Mouse (Mus musculus) MEL (cell line): Measurements from ENCODE around the gene Frmd4a. TPM values are rescaled to one million over a fixed set of nuclear protein-coding genes. Genes with fewer than 3 reads are reported as not detected.

Experiments
- DNase-seq: peaks from one replicate; pipeline ENCODE4 v3.0.0; 2011; ENCODE audit warnings: low read depth, low spot score
- H3K27ac ChIP-seq: 2 replicates; pipeline ENCODE4 v1.5.1; 2012; ENCODE audit warnings: low read depth, mild to moderate bottlenecking, control low read depth, low read length, moderate library complexity; ENCODE audit not compliant: control insufficient read depth
- H3K27me3 ChIP-seq, 2 experiments: fragments of 150-350 bp in 1 of 2; sonication (generic) in 1 of 2; 2 replicates each; pipeline ENCODE4 v1.6.1; 2012; ENCODE audit warnings: low read length in 2 of 2, mild to moderate bottlenecking in 2 of 2, improper control_type of control experiment in 1 of 2, moderate library complexity in 1 of 2; ENCODE audit not compliant: insufficient read depth in 2 of 2, control insufficient read depth in 1 of 2
- H3K36me3 ChIP-seq, 2 experiments: 2 replicates each; pipeline ENCODE4 v1.6.1; 2012 to 2014; ENCODE audit warnings: low read length in 2 of 2, improper control_type of control experiment in 1 of 2, inconsistent platforms in 1 of 2, mild to moderate bottlenecking in 1 of 2; ENCODE audit not compliant: insufficient read depth in 2 of 2, control insufficient read depth in 1 of 2
- H3K4me1 ChIP-seq, 2 experiments: fragments of 150-350 bp in 1 of 2; sonication (generic) in 1 of 2; 2 replicates each; pipeline ENCODE4 v1.6.1; 2012; ENCODE audit warnings: low read length in 2 of 2, improper control_type of control experiment in 1 of 2, mild to moderate bottlenecking in 1 of 2; ENCODE audit not compliant: insufficient read depth in 2 of 2, control insufficient read depth in 1 of 2
- H3K4me3 ChIP-seq, 2 experiments: fragments of 150-350 bp in 1 of 2; sonication (generic) in 1 of 2; 2 replicates each; pipeline ENCODE4 v1.5.1; 2012; ENCODE audit warnings: low read depth in 2 of 2, low read length in 2 of 2, mild to moderate bottlenecking in 2 of 2, moderate library complexity in 2 of 2, control low read depth in 1 of 2, improper control_type of control experiment in 1 of 2; ENCODE audit not compliant: control insufficient read depth in 1 of 2, insufficient read depth in 1 of 2
- H3K79me2 ChIP-seq: 2 replicates; pipeline ENCODE4 v1.6.1; 2012; ENCODE audit warnings: mild to moderate bottlenecking, low read length, moderate library complexity; ENCODE audit not compliant: control insufficient read depth, poor library complexity, insufficient read depth
- H3K9ac ChIP-seq: 2 replicates; pipeline ENCODE4 v1.6.1; 2012; ENCODE audit warnings: low read depth, mild to moderate bottlenecking, control low read depth, low read length, moderate library complexity; ENCODE audit not compliant: control insufficient read depth, poor library complexity, severe bottlenecking
- H3K9me3 ChIP-seq: fragments of 150-350 bp; sonication (generic); replicated peaks from 2 replicates; pipeline ENCODE4 v1.6.1; 2012; ENCODE audit warnings: mild to moderate bottlenecking, low read length, improper control_type of control experiment, moderate library complexity; ENCODE audit not compliant: insufficient read depth
- CHD2 ChIP-seq: IDR thresholded peaks from 2 replicates; pipeline ENCODE4 v1.6.1; 2011; ENCODE audit warnings: low read length, improper control_type of control experiment
- CTCF ChIP-seq, 3 experiments: IDR thresholded peaks in 2 of 3; conservative IDR thresholded peaks in 1 of 3; 2 replicates each; pipeline ENCODE4 v1.5.1; 2011 to 2012; ENCODE audit warnings: low read length in 3 of 3, low read depth in 2 of 3, mild to moderate bottlenecking in 2 of 3, improper control_type of control experiment in 1 of 3, inconsistent platforms in 1 of 3, mixed read lengths in 1 of 3, moderate library complexity in 1 of 3; ENCODE audit not compliant: control insufficient read depth in 1 of 3, insufficient read depth in 1 of 3, poor library complexity in 1 of 3, severe bottlenecking in 1 of 3
- E2F4 ChIP-seq: IDR thresholded peaks from 2 replicates; pipeline ENCODE4 v1.6.1; 2011; ENCODE audit warnings: low read depth, low read length, improper control_type of control experiment, borderline replicate concordance
- ELF1 ChIP-seq: IDR thresholded peaks from 2 replicates; pipeline ENCODE4 v1.6.1; 2014; ENCODE audit warnings: low read depth, mild to moderate bottlenecking, inconsistent platforms, low read length, improper control_type of control experiment, moderate library complexity
- ETS1 ChIP-seq: IDR thresholded peaks from 2 replicates; pipeline ENCODE4 v1.6.1; 2012; ENCODE audit warnings: low read depth, mild to moderate bottlenecking, inconsistent platforms, low read length, improper control_type of control experiment, moderate library complexity
- HCFC1 ChIP-seq: IDR thresholded peaks from 2 replicates; pipeline ENCODE4 v1.6.1; 2012; ENCODE audit warnings: low read depth, mild to moderate bottlenecking, inconsistent platforms, low read length, improper control_type of control experiment, moderate library complexity
- JUND ChIP-seq: IDR thresholded peaks from 2 replicates; pipeline ENCODE4 v1.6.1; 2011; ENCODE audit warnings: low read depth, mild to moderate bottlenecking, improper control_type of control experiment, low read length
- KAT2A ChIP-seq: conservative IDR thresholded peaks from 2 replicates; pipeline ENCODE4 v1.6.1; 2012; ENCODE audit warnings: low read depth, low read length, improper control_type of control experiment, inconsistent platforms
- MAFK ChIP-seq: IDR thresholded peaks from 2 replicates; pipeline ENCODE4 v1.6.1; 2011; ENCODE audit warnings: low read depth, mild to moderate bottlenecking, low read length, improper control_type of control experiment, borderline replicate concordance
- MAX ChIP-seq: IDR thresholded peaks from 2 replicates; pipeline ENCODE4 v1.6.1; 2011; ENCODE audit warnings: low read length, improper control_type of control experiment
- MYB ChIP-seq: IDR thresholded peaks from 2 replicates; pipeline ENCODE4 v1.6.1; 2011; ENCODE audit warnings: mild to moderate bottlenecking, low read depth, low read length, improper control_type of control experiment
- MYC ChIP-seq: IDR thresholded peaks from 2 replicates; pipeline ENCODE4 v1.6.1; 2011; ENCODE audit warnings: low read depth, mild to moderate bottlenecking, low read length, improper control_type of control experiment, moderate library complexity
- NELFE ChIP-seq: IDR thresholded peaks from 2 replicates; pipeline ENCODE4 v1.6.1; 2011; ENCODE audit warnings: low read depth, low read length, improper control_type of control experiment
- POLR2A ChIP-seq, 2 experiments: IDR thresholded peaks; 2 replicates each; pipeline ENCODE4 v1.6.1; 2011 to 2012; ENCODE audit warnings: low read length in 2 of 2, mild to moderate bottlenecking in 2 of 2, control low read depth in 1 of 2, improper control_type of control experiment in 1 of 2, low read depth in 1 of 2, moderate library complexity in 1 of 2; ENCODE audit not compliant: control insufficient read depth in 1 of 2, insufficient read depth in 1 of 2, poor library complexity in 1 of 2
- POLR2AphosphoS2 ChIP-seq: IDR thresholded peaks from 2 replicates; pipeline ENCODE4 v1.6.1; 2011; ENCODE audit warnings: low read length, improper control_type of control experiment
- TAL1 ChIP-seq: IDR thresholded peaks from 2 replicates; pipeline ENCODE4 v1.6.1; 2012; ENCODE audit warnings: mild to moderate bottlenecking, inconsistent platforms, low read length, moderate library complexity, mixed read lengths
- TBP ChIP-seq: IDR thresholded peaks from 2 replicates; pipeline ENCODE4 v1.8.0; 2011; ENCODE audit warnings: low read depth, low read length, improper control_type of control experiment
- UBTF ChIP-seq: IDR thresholded peaks from 2 replicates; pipeline ENCODE4 v1.6.1; 2012; ENCODE audit warnings: low read depth, mild to moderate bottlenecking, inconsistent platforms, low read length, improper control_type of control experiment, moderate library complexity, borderline replicate concordance; ENCODE audit not compliant: insufficient read depth
- USF1 ChIP-seq: IDR thresholded peaks from 2 replicates; pipeline ENCODE4 v1.6.1; 2014; ENCODE audit warnings: low read depth, mild to moderate bottlenecking, inconsistent platforms, low read length, improper control_type of control experiment, moderate library complexity
- USF2 ChIP-seq, 2 experiments: IDR thresholded peaks; 2 replicates each; pipeline ENCODE4 v1.6.1; 2011 to 2012; ENCODE audit warnings: improper control_type of control experiment in 2 of 2, low read length in 2 of 2, borderline replicate concordance in 1 of 2, inconsistent platforms in 1 of 2, low read depth in 1 of 2, mild to moderate bottlenecking in 1 of 2; ENCODE audit not compliant: insufficient read depth in 1 of 2
- ZC3H11A ChIP-seq: IDR thresholded peaks from 2 replicates; pipeline ENCODE4 v1.6.1; 2012; ENCODE audit warnings: low read depth, mild to moderate bottlenecking, inconsistent platforms, low read length, improper control_type of control experiment
- ZKSCAN1 ChIP-seq: IDR thresholded peaks from 2 replicates; pipeline ENCODE4 v1.6.1; 2012; ENCODE audit warnings: low read depth, mild to moderate bottlenecking, inconsistent platforms, low read length, improper control_type of control experiment, moderate library complexity
- ZNF384 ChIP-seq: IDR thresholded peaks from 2 replicates; pipeline ENCODE4 v1.6.1; 2012; ENCODE audit warnings: low read depth, mild to moderate bottlenecking, inconsistent platforms, low read length, improper control_type of control experiment
- polyA plus RNA-seq, 2 experiments: library from polyadenylated mRNA; stranded (reverse) in 1 of 2; unstranded in 1 of 2; fragments of >175 nt in 1 of 2; fragments of >200 nt in 1 of 2; gene quantifications; 2 replicates each; pipeline versions ENCODE4 v1.2.1 to v1.2.4; 2012; ENCODE audit warnings: low replicate concordance in 2 of 2, low read depth in 1 of 2; ENCODE audit not compliant: insufficient read length in 2 of 2, insufficient read depth in 1 of 2, missing spikeins in 1 of 2
- total RNA-seq: library from RNA; depleted of rRNA; stranded (reverse); fragments of 300-350 nt; gene quantifications from 2 replicates; pipeline ENCODE4 v1.2.3, GENCODE M21; 2012

Frmd4a gene
- total and polyA plus RNA-seq, 3 experiments: 6.4 to 14.4 TPM; not detected in 1

DNA sequence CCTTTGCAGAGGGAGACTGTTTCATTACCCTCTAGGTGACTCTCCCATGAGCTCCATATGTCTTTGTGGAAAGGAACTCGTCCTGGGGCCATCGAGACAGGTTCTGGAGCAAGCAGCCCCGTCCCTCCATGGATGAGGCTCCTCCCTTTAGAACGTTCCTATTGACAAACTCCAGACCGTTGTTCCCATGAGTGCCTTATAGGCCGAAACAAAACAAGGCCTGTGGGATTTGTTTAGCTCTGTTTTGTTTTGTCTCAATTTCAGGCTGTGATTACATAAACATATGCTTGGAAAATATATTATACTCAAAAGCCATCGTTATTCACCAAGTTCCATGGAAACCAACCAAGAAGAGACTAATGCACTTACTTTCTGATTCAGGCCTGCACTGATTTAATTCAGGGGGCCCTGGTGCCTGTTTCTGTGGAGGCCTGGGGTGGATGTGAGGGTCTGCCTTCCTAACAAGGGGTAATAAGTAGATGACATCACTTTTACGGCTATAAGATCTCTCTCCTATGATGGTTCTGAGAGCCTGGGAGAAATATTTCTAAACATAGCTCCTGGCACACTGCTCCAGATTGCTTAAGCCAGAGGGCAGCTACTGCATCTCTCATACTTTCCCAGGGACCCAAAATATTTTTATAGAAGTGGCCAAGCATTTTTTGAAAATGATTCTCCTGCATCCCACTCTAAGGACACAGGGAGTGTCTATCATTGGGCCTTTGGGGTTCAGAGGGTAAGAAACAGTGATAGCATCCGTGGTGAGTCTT is 308.9 kb downstream of the Frmd4a start (continued):
- TF ChIP-seq MYB (no peak), TAL1 (no peak), CHD2 (no peak)

DNA sequence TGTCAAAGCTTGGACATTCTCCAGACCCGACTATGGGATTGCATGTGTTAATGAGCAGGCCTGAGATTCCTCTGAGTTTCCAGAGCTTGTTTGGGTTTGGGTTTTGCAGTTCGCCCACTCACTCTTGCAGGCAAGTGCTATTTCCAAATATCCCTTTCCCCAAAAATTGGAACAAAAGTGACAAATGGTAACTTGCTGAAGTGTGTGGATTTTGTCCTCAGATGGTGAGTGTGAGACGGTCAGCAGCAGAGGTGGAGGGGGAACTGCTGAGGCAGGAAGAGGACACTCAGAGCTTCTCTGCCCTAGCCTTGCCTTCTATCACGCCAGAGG is 309.5 kb downstream of the Frmd4a start:
- Histone ChIP-seq H3K4me1 (no peaks in the 10 kb centered on the region), H3K27ac (no peak overlapping the region), H3K36me3 (no peaks in the 10 kb centered on the region), H3K79me2 (no peaks in the 10 kb centered on the region), H3K9ac (no peak overlapping the region), H3K9me3 (no peaks in the 10 kb centered on the region), H3K4me3 (no peak overlapping the region), H3K27me3 (peaks cover 0 to 1% of the 10 kb centered on the region in 2 experiments; a peak in 2 of 4 replicates)
- no peak for TF ChIP-seq MAX
- TF ChIP-seq MYB: no peak
- TF ChIP-seq USF2 (IDR thresholded peaks at IDR 0.05; ENCODE audit: borderline replicate concordance in 1 of 2, insufficient read depth in 1 of 2, low read depth in 1 of 2, low read length in 2 of 2): no peak
- no peak for TF ChIP-seq POLR2AphosphoS2
- TF ChIP-seq MYC: no peak
- TF ChIP-seq TAL1: no peak
- TF ChIP-seq ZNF384: no peak
- no peak for TF ChIP-seq MAFK
- no peak for TF ChIP-seq HCFC1
- TF ChIP-seq UBTF: no peak
- TF ChIP-seq ELF1: no peak
- no peak for TF ChIP-seq ZKSCAN1
- no peak for TF ChIP-seq JUND
- no peak for DNase-seq

DNA sequence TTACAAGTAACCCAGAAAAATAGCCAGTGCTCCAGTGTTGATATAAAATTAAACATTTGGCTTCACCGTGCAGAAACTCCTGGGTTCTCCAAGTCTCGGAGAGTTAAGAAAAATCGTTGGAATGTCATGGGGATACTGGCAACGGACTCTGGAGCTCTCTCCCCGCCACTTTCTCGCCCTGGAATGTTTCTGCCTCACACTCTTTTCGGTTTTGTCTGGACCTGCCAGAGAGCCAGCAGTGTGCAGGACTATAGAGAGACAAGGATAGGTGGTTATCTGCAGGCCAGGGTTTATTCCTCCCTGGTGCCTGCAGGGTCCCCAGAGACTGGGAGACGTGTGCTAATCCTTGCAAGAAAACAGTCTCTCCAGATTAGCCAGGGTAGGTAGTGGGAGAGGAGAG is 314.9 kb downstream of the Frmd4a start:
- no peak for DNase-seq
- Histone ChIP-seq H3K4me1 (no peaks in the 10 kb centered on the region), H3K27ac (no peak overlapping the region), H3K9me3 (no peaks in the 10 kb centered on the region), H3K27me3 (peaks cover 0 to 1% of the 10 kb centered on the region in 2 experiments; a peak in 3 of 4 replicates), H3K9ac (no peak overlapping the region), H3K4me3 (no peak overlapping the region)
- TF ChIP-seq ZKSCAN1: no peak
- TF ChIP-seq CTCF (IDR thresholded peaks at IDR 0.05 in 2 of 3, conservative IDR thresholded peaks at IDR 0.05 in 1 of 3; ENCODE audit: control insufficient read depth in 1 of 3, insufficient read depth in 1 of 3, low read depth in 2 of 3, low read length in 3 of 3, poor library complexity in 1 of 3, severe bottlenecking in 1 of 3): no peak
- TF ChIP-seq KAT2A: no peak
- no peak for TF ChIP-seq TBP
- TF ChIP-seq USF1: no peak
- no peak for TF ChIP-seq POLR2A (IDR thresholded peaks at IDR 0.05; ENCODE audit: control insufficient read depth in 1 of 2, insufficient read depth in 1 of 2, low read depth in 1 of 2, low read length in 2 of 2, poor library complexity in 1 of 2)
- TF ChIP-seq NELFE: no peak
- no peak for TF ChIP-seq MYB
- no peak for TF ChIP-seq ZC3H11A
- TF ChIP-seq E2F4: no peak
- no peak for TF ChIP-seq ZNF384
- no peak for TF ChIP-seq ETS1
- TF ChIP-seq, all 39 proteins: peak for 0
- Histone ChIP-seq H3K79me2 (no peaks in the 10 kb centered on the region), H3K36me3 (no peaks in the 10 kb centered on the region)
